Mouse (Mus musculus) ES-E14 (cell line): ENCODE data around the gene Ccndbp1. TPM values are rescaled to one million over a fixed set of nuclear protein-coding genes. Genes with fewer than 3 reads are reported as not detected.

ENCODE experiments used
- DNase-seq: peaks from one replicate; pipeline ENCODE4 v3.0.0-alpha.2; 2013; ENCODE audit warnings: low read depth, low spot score
- H3K27ac ChIP-seq: 2 replicates; pipeline ENCODE4 v1.5.1; 2012; ENCODE audit warnings: low read depth, mild to moderate bottlenecking, low read length, moderate library complexity, mixed read lengths; ENCODE audit not compliant: poor library complexity, insufficient read depth, severe bottlenecking
- H3K36me3 ChIP-seq: 2 replicates; pipeline ENCODE4 v1.6.1; 2012; ENCODE audit warnings: mild to moderate bottlenecking, low read length, moderate library complexity, mixed read lengths; ENCODE audit not compliant: control insufficient read depth, poor library complexity, insufficient read depth, severe bottlenecking
- H3K4me1 ChIP-seq, 2 experiments: fragments of 150-350 bp in 1 of 2; sonication (generic) in 1 of 2; 2 replicates each; pipeline ENCODE4 v1.6.1; 2012; ENCODE audit warnings: low read length in 2 of 2, mild to moderate bottlenecking in 1 of 2, mixed read lengths in 1 of 2; ENCODE audit not compliant: control insufficient read depth in 2 of 2, insufficient read depth in 2 of 2, poor library complexity in 1 of 2
- H3K4me3 ChIP-seq, 2 experiments: fragments of 150-350 bp in 1 of 2; sonication (generic) in 1 of 2; 2 replicates each; pipeline ENCODE4 v1.5.1; 2012; ENCODE audit warnings: low read length in 2 of 2, low read depth in 1 of 2, mild to moderate bottlenecking in 1 of 2, mixed read lengths in 1 of 2; ENCODE audit not compliant: insufficient read depth in 1 of 2, poor library complexity in 1 of 2, severe bottlenecking in 1 of 2
- H3K9ac ChIP-seq: 2 replicates; pipeline ENCODE4 v1.6.1; 2012; ENCODE audit warnings: low read depth, mild to moderate bottlenecking, low read length, mixed read lengths; ENCODE audit not compliant: poor library complexity, insufficient read depth, severe bottlenecking
- H3K9me3 ChIP-seq: fragments of 150-350 bp; sonication (generic); 2 replicates; pipeline ENCODE4 v1.6.1; 2012; ENCODE audit warnings: low read depth, mild to moderate bottlenecking, low read length; ENCODE audit not compliant: control insufficient read depth, insufficient read depth
- CHD2 ChIP-seq: IDR thresholded peaks from 2 replicates; pipeline ENCODE4 v1.6.1; 2014; ENCODE audit warnings: mild to moderate bottlenecking, low read depth, low read length, inconsistent platforms
- HCFC1 ChIP-seq: IDR thresholded peaks from 2 replicates; pipeline ENCODE4 v1.6.1; 2012; ENCODE audit warnings: low read length, inconsistent platforms, borderline replicate concordance; ENCODE audit not compliant: insufficient read depth
- MAFK ChIP-seq: IDR thresholded peaks from 2 replicates; pipeline ENCODE4 v1.6.1; 2014; ENCODE audit warnings: mild to moderate bottlenecking, low read depth, low read length, inconsistent platforms; ENCODE audit not compliant: insufficient read depth
- ZC3H11A ChIP-seq: IDR thresholded peaks from 2 replicates; pipeline ENCODE4 v1.6.1; 2012; ENCODE audit warnings: low read depth, mild to moderate bottlenecking, inconsistent platforms, low read length, borderline replicate concordance
- ZNF384 ChIP-seq: IDR thresholded peaks from 2 replicates; pipeline ENCODE4 v1.6.1; 2012; ENCODE audit warnings: low read depth, low read length, inconsistent platforms
- in situ Hi-C, 2 experiments: fragments of 600-800 bp; cut with MboI; formaldehyde crosslinking; loops; one replicate each; pipeline ENCODE4 v1.15.1; 2025; ENCODE audit warnings: low sequenced_read_pairs in 2 of 2, inconsistent platforms in 1 of 2; ENCODE audit not compliant: unreplicated experiment in 2 of 2
- total RNA-seq: library from RNA; depleted of rRNA; stranded (reverse); fragments of 300-350 nt; gene quantifications from 2 replicates; pipeline ENCODE4 v1.2.3, GENCODE M21; 2012

The Ccndbp1 gene
- total RNA-seq, 1 experiment: 23.0 TPM

- TF ChIP-seq ZC3H11A (no peak), CHD2 (no peak), MAFK (no peak), HCFC1 (no peak), ZNF384 (no peak)
- in situ Hi-C loops: no loop called here
- Histone ChIP-seq H3K4me1 (peaks cover 2 to 3% of the 10 kb centered on the region in 2 experiments; a peak in 1 of 4 replicates), H3K4me3 (peak overlapping the region in 1 of 2 experiments; percentile 49; a peak in 2 of 4 replicates), H3K9me3 (no peaks in the 10 kb centered on the region), H3K27ac (no peak overlapping the region), H3K9ac (no peak overlapping the region), H3K36me3 (no peaks in the 10 kb centered on the region)
- no peak for DNase-seq
These were observed 35.2 kb upstream of the Ccndbp1 start for GRCm38 (mm10) chr2:120972964-120973363.

- Histone ChIP-seq H3K9ac (no peak overlapping the region), H3K4me3 (peak overlapping the region in 1 of 2 experiments; percentile 77; a peak in 1 of 4 replicates), H3K4me1 (peaks cover 2 to 3% of the 10 kb centered on the region in 2 experiments; a peak in 1 of 4 replicates), H3K36me3 (no peaks in the 10 kb centered on the region), H3K27ac (no peak overlapping the region), H3K9me3 (no peaks in the 10 kb centered on the region)
- TF ChIP-seq MAFK: no peak
- DNase-seq: no peak
- in situ Hi-C loops: no loop called here
These were observed 31.9 kb upstream of the Ccndbp1 start for GRCm38 (mm10) chr2:120976308-120976707.

GRCm38 (mm10) chr2:120976990-120977925 is 30.9 kb upstream of the Ccndbp1 start, which contains the start of gene Tmem62:
TSS of gene Tmem62 (plus strand) at chr2:120977017.
- no peak for DNase-seq
- TF ChIP-seq MAFK: no peak
- TF ChIP-seq HCFC1: no peak
- TF ChIP-seq ZNF384: no peak
- no peak for TF ChIP-seq ZC3H11A
- no peak for TF ChIP-seq CHD2
- Histone ChIP-seq H3K27ac (no peak within 1 kb of the TSS), H3K4me3 (peak within 1 kb of the TSS; percentile 77 to 85), H3K9me3 (no peaks in the 10 kb centered on the region), H3K4me1 (peaks cover 2 to 3% of the 10 kb centered on the region in 2 experiments; a peak in 1 of 4 replicates), H3K36me3 (no peaks in the 10 kb centered on the region), H3K9ac (peak within 1 kb of the TSS; percentile 79)
- in situ Hi-C loops: no loop called here

- Histone ChIP-seq H3K4me1 (peaks cover 2% of the 10 kb centered on the region in 2 experiments; a peak in 1 of 4 replicates), H3K9me3 (no peaks in the 10 kb centered on the region), H3K27ac (no peak overlapping the region), H3K4me3 (peak overlapping the region; percentile 77 to 85; a peak in 2 of 4 replicates), H3K9ac (no peak overlapping the region), H3K36me3 (no peaks in the 10 kb centered on the region)
- TF ChIP-seq ZNF384 (no peak), CHD2 (no peak), HCFC1 (no peak), MAFK (no peak), ZC3H11A (no peak)
- in situ Hi-C loops: no loop called here
- no peak for DNase-seq
These were observed 30.1 kb upstream of the Ccndbp1 start for GRCm38 (mm10) chr2:120977926-120978692.
